Mouse (Mus musculus) activated CD4-positive, CD25-positive, alpha-beta regulatory T cell, adult 4 months (primary cell): ENCODE data around the gene Megf8. TPM values are rescaled to one million over a fixed set of nuclear protein-coding genes. Genes with fewer than 3 reads are reported as not detected.
A peak's percentile ranks its signal among the peaks of the same experiment; 100 is the strongest.

Experiments used
- ATAC-seq: one replicate; pipeline ENCODE4 v1.8.0; 2017
- polyA plus RNA-seq, 2 experiments: library from polyadenylated mRNA; unstranded; fragments of 100-300 nt; shearing (Covaris generic); gene quantifications; one replicate each; pipeline ENCODE4 v1.2.1; 2017

The Megf8 gene
- under 1 TPM in 1 of 2 experiments, not detected in 1; 0.03 TPM for polyA plus RNA-seq

- ATAC-seq: peak; percentile 84
Measured at GRCm38 (mm10) chr7:25316532-25317445, at the start of gene Megf8. Gene Megf8, plus strand, starts transcription at chr7:25317164.

GRCm38 (mm10) chr7:25267301-25267750, 49.6 kb upstream of the Megf8 start, which contains the start of gene Cic:
Gene Cic, plus strand, starts transcription at chr7:25267704.
- peak; percentile 64 for ATAC-seq

GRCm38 (mm10) chr7:25267751-25268463, 49.1 kb upstream of the Megf8 start:
- peak; percentile 79 for ATAC-seq

- no peak for ATAC-seq
Measured at GRCm38 (mm10) chr7:25268588-25268987, 48.4 kb upstream of the Megf8 start.

- ATAC-seq: no peak
Measured at GRCm38 (mm10) chr7:25269029-25269428, 47.9 kb upstream of the Megf8 start.

GRCm38 (mm10) chr7:25269545-25270271, 47.3 kb upstream of the Megf8 start:
- ATAC-seq: no peak

- ATAC-seq: no peak
Measured at GRCm38 (mm10) chr7:25270652-25271633, 46.0 kb upstream of the Megf8 start.

GRCm38 (mm10) chr7:25271651-25272444, 45.1 kb upstream of the Megf8 start:
- no peak for ATAC-seq

- ATAC-seq: no peak
Measured at GRCm38 (mm10) chr7:25272445-25273258, 44.3 kb upstream of the Megf8 start.

- ATAC-seq: no peak
Measured at GRCm38 (mm10) chr7:25273259-25274241, 43.4 kb upstream of the Megf8 start.

- peak; percentile 47 for ATAC-seq
Measured at GRCm38 (mm10) chr7:25274571-25274970, 42.4 kb upstream of the Megf8 start.

- no peak for ATAC-seq
Measured at GRCm38 (mm10) chr7:25274996-25275395, 42.0 kb upstream of the Megf8 start.

GRCm38 (mm10) chr7:25275555-25276298, 41.2 kb upstream of the Megf8 start:
- no peak for ATAC-seq

- no peak for ATAC-seq
Measured at GRCm38 (mm10) chr7:25277405-25277804, 39.6 kb upstream of the Megf8 start.

GRCm38 (mm10) chr7:25277998-25278340, 39.0 kb upstream of the Megf8 start:
- ATAC-seq: no peak

GRCm38 (mm10) chr7:25278341-25279075, 38.5 kb upstream of the Megf8 start:
- ATAC-seq: peak; percentile 74
